1 mouse cellular context compared by ENCODE assay signal in the genomic region with DNA sequence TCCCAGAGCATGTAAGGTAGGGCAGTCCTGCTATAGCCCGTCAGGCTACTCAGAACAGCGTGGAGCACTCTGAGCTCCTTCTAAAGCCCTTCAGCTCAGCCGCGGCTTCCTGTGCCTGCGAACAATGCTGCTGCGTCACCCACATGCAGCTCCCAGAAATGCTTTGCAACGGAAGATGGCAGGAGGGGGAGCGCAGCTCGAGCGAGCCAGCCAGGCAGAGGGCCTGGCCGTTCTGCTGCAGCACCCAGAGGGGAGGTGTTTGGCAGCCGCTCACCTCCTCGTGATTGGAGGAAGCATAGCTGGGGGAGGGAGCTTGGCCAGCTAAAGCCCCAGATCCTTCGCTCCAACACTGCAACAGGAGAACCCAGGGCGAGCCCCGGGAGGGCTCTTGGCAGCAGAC.
TF ChIP-seq lines count a peak whose summit lies in the region.

No protein-coding gene starts in this region.

TF ChIP-seq in CH12.LX, 34 proteins besides CTCF, POLR2A, EP300 and RAD21 (continued from another document):
- TF ChIP-seq MYC (IDR thresholded peaks at IDR 0.05; ENCODE audit: low read depth, low read length), result peak; percentile 80; the same call in 1 of the 2 replicates
- peak; percentile 62 for TF ChIP-seq HCFC1 (IDR thresholded peaks at IDR 0.05; ENCODE audit: low read depth, low read length)
- peak; percentile 36; the same call in 1 of the 2 replicates for TF ChIP-seq NRF1 (IDR thresholded peaks at IDR 0.05; ENCODE audit: low read depth, low read length)
- no peak for TF ChIP-seq ETS1 (conservative IDR thresholded peaks at IDR 0.05; ENCODE audit: low read depth, low read length)
- TF ChIP-seq TBP (conservative IDR thresholded peaks at IDR 0.05; ENCODE audit: low read depth, low read length), result peak; percentile 83
- no peak for TF ChIP-seq ZMIZ1 (IDR thresholded peaks at IDR 0.05; ENCODE audit: low read depth, low read length)
- no peak for TF ChIP-seq E2F4 (IDR thresholded peaks at IDR 0.05; ENCODE audit: insufficient replicate concordance, low read depth, low read length)
- TF ChIP-seq MXI1 (IDR thresholded peaks at IDR 0.05; ENCODE audit: low read depth, low read length), result peak; percentile 92
- no peak for TF ChIP-seq ZNF384 (IDR thresholded peaks at IDR 0.05; ENCODE audit: low read depth, low read length)
- TF ChIP-seq USF2 (conservative IDR thresholded peaks at IDR 0.05; ENCODE audit: low read depth, low read length), result no peak
- peak; percentile 45; the same call in 1 of the 2 replicates for TF ChIP-seq MAX (IDR thresholded peaks at IDR 0.05; ENCODE audit: low read length)
- TF ChIP-seq CHD2 (IDR thresholded peaks at IDR 0.05; ENCODE audit: low read length), result no peak
- no peak for TF ChIP-seq PAX5 (IDR thresholded peaks at IDR 0.05; ENCODE audit: low read length)
